Mouse (Mus musculus) midbrain, embryonic 13.5 days (tissue): Measurements from ENCODE around the gene Rptor. TPM values are rescaled to one million over a fixed set of nuclear protein-coding genes. Genes with fewer than 3 reads are reported as not detected.
A peak's percentile ranks its signal among the peaks of the same experiment; 100 is the strongest.

Experiments used
- ATAC-seq: fragments of 200-750 bp; cut with Nextera tagmentation; 2 replicates; pipeline ENCODE4 v1.8.0; 2017; ENCODE audit warnings: mild to moderate bottlenecking, moderate TSS enrichment, moderate library complexity
- H3K27ac ChIP-seq: fragments of 300-500 bp; sonication (generic); 2 replicates; pipeline ENCODE4 v1.5.1; 2015; ENCODE audit warnings: inconsistent platforms, mild to moderate bottlenecking, moderate library complexity
- H3K27me3 ChIP-seq: fragments of 300-500 bp; sonication (generic); 2 replicates; pipeline ENCODE4 v1.6.1; 2015; ENCODE audit warnings: mild to moderate bottlenecking, inconsistent platforms
- H3K36me3 ChIP-seq: fragments of 300-500 bp; sonication (generic); 2 replicates; pipeline ENCODE4 v1.6.1; 2015; ENCODE audit warnings: mild to moderate bottlenecking, inconsistent platforms
- H3K4me1 ChIP-seq: fragments of 300-500 bp; sonication (generic); replicated peaks from 2 replicates; pipeline ENCODE4 v1.6.1; 2015; ENCODE audit warnings: inconsistent platforms
- H3K4me2 ChIP-seq: fragments of 300-500 bp; sonication (generic); replicated peaks from 2 replicates; pipeline ENCODE4 v1.6.1; 2015; ENCODE audit warnings: moderate library complexity, mild to moderate bottlenecking, inconsistent platforms
- H3K4me3 ChIP-seq: fragments of 300-500 bp; sonication (generic); replicated peaks from 2 replicates; pipeline ENCODE4 v1.5.1; 2015; ENCODE audit warnings: mild to moderate bottlenecking, inconsistent platforms
- H3K9ac ChIP-seq: fragments of 300-500 bp; sonication (generic); replicated peaks from 2 replicates; pipeline ENCODE4 v1.6.1; 2015; ENCODE audit warnings: mild to moderate bottlenecking, inconsistent platforms
- H3K9me3 ChIP-seq: fragments of 300-500 bp; sonication (generic); 2 replicates; pipeline ENCODE4 v1.6.1; 2016; ENCODE audit warnings: mild to moderate bottlenecking, inconsistent platforms
- WGBS: fragments of 180-500 bp; shearing (Covaris S2); methylation state at CpG from one replicate; pipeline ENCODE4 v1.1.7; 2015; 5-methylcytosine and 5-hydroxymethylcytosine counted together
- polyA plus RNA-seq: library from polyadenylated mRNA; unstranded; fragments of >200 nt; fragmentation: Nextera tagmentation; extraction: Ambion mirVana; gene quantifications from 2 replicates; pipeline ENCODE4 v1.2.1, GENCODE M21; 2015

The Rptor gene
- polyA plus RNA-seq, 1 experiment from 2014 or later, result 11.7 TPM

GRCm38 (mm10) chr11:119889966-119890365 lies 287.3 kb downstream of the Rptor start:
- no peak overlapping the region for H3K4me2 ChIP-seq
- H3K36me3 ChIP-seq, result peaks cover 85% of the 10 kb centered on the region
- no peak for ATAC-seq
- H3K27ac ChIP-seq, result no peak overlapping the region
- WGBS, result 97% methylated on average over 3 of the region's 3 CpGs
- no peak overlapping the region for H3K4me3 ChIP-seq
- no peaks in the 10 kb centered on the region for H3K9me3 ChIP-seq
- peaks cover 8% of the 10 kb centered on the region; the same call in 1 of the 2 replicates for H3K4me1 ChIP-seq
- no peaks in the 10 kb centered on the region for H3K27me3 ChIP-seq
- no peak overlapping the region for H3K9ac ChIP-seq

- ATAC-seq, result no peak
- Histone ChIP-seq H3K27ac (no peak overlapping the region), H3K4me1 (peaks cover 8% of the 10 kb centered on the region; the same call in 1 of the 2 replicates), H3K4me2 (no peak overlapping the region), H3K9me3 (no peaks in the 10 kb centered on the region), H3K4me3 (no peak overlapping the region), H3K27me3 (no peaks in the 10 kb centered on the region), H3K36me3 (peaks cover 75% of the 10 kb centered on the region), H3K9ac (no peak overlapping the region)
- WGBS, result 91% methylated on average over 7 of the region's 7 CpGs
Measured at GRCm38 (mm10) chr11:119891601-119892215, 289.0 kb downstream of the Rptor start.

GRCm38 (mm10) chr11:119893667-119894236 lies 291.0 kb downstream of the Rptor start:
- Histone ChIP-seq H3K27ac (peak overlapping the region; percentile 76), H3K9ac (peak overlapping the region; percentile 39; the same call in 1 of the 2 replicates), H3K4me2 (no peak overlapping the region), H3K27me3 (no peaks in the 10 kb centered on the region), H3K9me3 (no peaks in the 10 kb centered on the region), H3K4me1 (peaks cover 8% of the 10 kb centered on the region; the same call in 1 of the 2 replicates), H3K36me3 (peaks cover 77% of the 10 kb centered on the region), H3K4me3 (no peak overlapping the region)
- ATAC-seq, result peak; percentile 63; the same call in 1 of the 2 replicates
- WGBS, result 62% methylated on average over 10 of the region's 10 CpGs

GRCm38 (mm10) chr11:119894634-119895033 lies 291.9 kb downstream of the Rptor start:
- Histone ChIP-seq H3K4me3 (no peak overlapping the region), H3K27ac (peak overlapping the region; percentile 76), H3K9me3 (no peaks in the 10 kb centered on the region), H3K9ac (no peak overlapping the region), H3K4me1 (peaks cover 10% of the 10 kb centered on the region; the same call in 1 of the 2 replicates), H3K4me2 (no peak overlapping the region), H3K36me3 (peaks cover 70% of the 10 kb centered on the region), H3K27me3 (no peaks in the 10 kb centered on the region)
- ATAC-seq, result no peak
- 78% methylated on average over 6 of the region's 6 CpGs for WGBS

- Histone ChIP-seq H3K27me3 (no peaks in the 10 kb centered on the region), H3K4me1 (peaks cover 10% of the 10 kb centered on the region; the same call in 1 of the 2 replicates), H3K27ac (peak overlapping the region; percentile 65), H3K4me3 (no peak overlapping the region), H3K9me3 (no peaks in the 10 kb centered on the region), H3K9ac (no peak overlapping the region), H3K36me3 (peaks cover 50% of the 10 kb centered on the region), H3K4me2 (no peak overlapping the region)
- peak; percentile 61 for ATAC-seq
- 78% methylated on average over 9 of the region's 9 CpGs for WGBS
Measured at GRCm38 (mm10) chr11:119897041-119897440, 294.3 kb downstream of the Rptor start.

GRCm38 (mm10) chr11:119898976-119899375 lies 296.3 kb downstream of the Rptor start:
- H3K4me2 ChIP-seq, result no peak overlapping the region
- H3K4me1 ChIP-seq, result peaks cover 2% of the 10 kb centered on the region; the same call in 1 of the 2 replicates
- WGBS, result 92% methylated on average over 11 of the region's 11 CpGs
- H3K27me3 ChIP-seq, result no peaks in the 10 kb centered on the region
- H3K4me3 ChIP-seq, result no peak overlapping the region
- peaks cover 36% of the 10 kb centered on the region for H3K36me3 ChIP-seq
- H3K9me3 ChIP-seq, result no peaks in the 10 kb centered on the region
- H3K27ac ChIP-seq, result no peak overlapping the region
- no peak for ATAC-seq
- no peak overlapping the region for H3K9ac ChIP-seq

- H3K36me3 ChIP-seq, result peaks cover 19% of the 10 kb centered on the region
Measured at GRCm38 (mm10) chr11:119901174-119901573, 298.5 kb downstream of the Rptor start.

GRCm38 (mm10) chr11:119902891-119903290 lies 300.2 kb downstream of the Rptor start:
- Histone ChIP-seq H3K9me3 (no peaks in the 10 kb centered on the region), H3K4me3 (no peak overlapping the region), H3K36me3 (peaks cover 10% of the 10 kb centered on the region), H3K9ac (no peak overlapping the region), H3K27me3 (peaks cover 6% of the 10 kb centered on the region; the same call in 1 of the 2 replicates), H3K4me2 (no peak overlapping the region), H3K4me1 (peaks cover 5% of the 10 kb centered on the region; the same call in 1 of the 2 replicates), H3K27ac (no peak overlapping the region)
- 67% methylated on average over 4 of the region's 4 CpGs for WGBS
- ATAC-seq, result no peak

More at GRCm38 (mm10) chr11:119901174-119901573, 298.5 kb downstream of the Rptor start:
- 76% methylated on average over 4 of the region's 4 CpGs for WGBS
- no peak overlapping the region for H3K4me3 ChIP-seq
- no peak overlapping the region for H3K4me2 ChIP-seq
- no peaks in the 10 kb centered on the region for H3K9me3 ChIP-seq
- no peaks in the 10 kb centered on the region for H3K27me3 ChIP-seq
- peaks cover 5% of the 10 kb centered on the region; the same call in 1 of the 2 replicates for H3K4me1 ChIP-seq
- no peak overlapping the region for H3K9ac ChIP-seq
- ATAC-seq, result no peak
- no peak overlapping the region for H3K27ac ChIP-seq

GRCm38 (mm10) chr11:119904621-119905286 lies 302.0 kb downstream of the Rptor start:
- H3K27ac ChIP-seq, result no peak overlapping the region
- H3K4me2 ChIP-seq, result no peak overlapping the region
- H3K9ac ChIP-seq, result no peak overlapping the region
- no peak overlapping the region for H3K4me3 ChIP-seq
- 35% methylated on average over 5 of the region's 5 CpGs for WGBS
- H3K27me3 ChIP-seq, result peaks cover 13% of the 10 kb centered on the region; the same call in 1 of the 2 replicates
- peak; percentile 82 for ATAC-seq
- no peaks in the 10 kb centered on the region for H3K9me3 ChIP-seq
- 0 out of 2 replicates have a peak, but pooled peaks cover under 1% of the 10 kb centered on the region for H3K36me3 ChIP-seq
- H3K4me1 ChIP-seq, result peaks cover 6% of the 10 kb centered on the region; the same call in 1 of the 2 replicates

GRCm38 (mm10) chr11:119905794-119906193 lies 303.1 kb downstream of the Rptor start:
- no peaks in the 10 kb centered on the region for H3K9me3 ChIP-seq
- WGBS, result 88% methylated on average over 5 of the region's 5 CpGs
- H3K27ac ChIP-seq, result no peak overlapping the region
- H3K9ac ChIP-seq, result no peak overlapping the region
- peaks cover 11% of the 10 kb centered on the region; the same call in 1 of the 2 replicates for H3K4me1 ChIP-seq
- no peak overlapping the region for H3K4me2 ChIP-seq
- no peaks in the 10 kb centered on the region for H3K36me3 ChIP-seq
- H3K4me3 ChIP-seq, result no peak overlapping the region
- ATAC-seq, result no peak
- peaks cover 13% of the 10 kb centered on the region; the same call in 1 of the 2 replicates for H3K27me3 ChIP-seq

GRCm38 (mm10) chr11:119907006-119907650 lies 304.4 kb downstream of the Rptor start:
- Histone ChIP-seq H3K9ac (peak overlapping the region; percentile 39; the same call in 1 of the 2 replicates), H3K4me2 (no peak overlapping the region), H3K36me3 (no peaks in the 10 kb centered on the region), H3K4me3 (no peak overlapping the region), H3K27ac (no peak overlapping the region), H3K9me3 (no peaks in the 10 kb centered on the region), H3K4me1 (peaks cover 11% of the 10 kb centered on the region; the same call in 1 of the 2 replicates), H3K27me3 (peaks cover 13% of the 10 kb centered on the region; the same call in 1 of the 2 replicates)
- WGBS, result 30% methylated on average over 7 of the region's 7 CpGs
- no peak for ATAC-seq
